In the genomic region with DNA sequence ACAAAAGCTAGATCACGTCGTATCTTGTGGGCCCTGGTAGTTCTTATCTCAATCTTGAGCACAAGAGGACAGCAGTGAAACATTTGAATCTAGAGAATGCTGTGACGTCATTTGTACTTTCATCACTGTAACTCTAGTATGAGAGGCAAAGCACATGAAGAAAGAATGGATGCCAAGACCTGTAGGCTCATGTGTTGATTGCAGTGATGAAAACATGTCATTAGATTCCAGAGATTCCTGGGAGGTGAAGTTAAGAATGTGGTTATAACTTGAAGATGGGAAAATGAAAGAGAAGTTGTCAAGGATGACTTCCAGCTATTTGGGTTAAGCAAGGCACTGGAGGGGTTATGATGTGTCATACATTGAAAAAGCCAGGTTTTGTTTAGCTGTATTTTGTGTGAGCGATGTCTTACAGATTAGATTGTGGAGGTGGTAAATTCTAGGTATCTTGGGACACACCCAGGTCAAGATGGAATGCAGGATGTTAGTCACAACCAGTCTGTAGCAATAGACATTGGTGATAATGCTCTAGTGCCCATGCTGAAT, we compare ENCODE assay signal across 27 mouse cellular contexts.
"Had no signal": no experiment of that assay in that cellular context is flagged by ENCODE, and none has a peak within 500 bp of the region (broad histone marks: within the 10 kb centered on the region; RNA-seq: fewer than 3 reads in every experiment).

No protein-coding gene starts in this region.

- H3K4me1 ChIP-seq: heart, embryonic 13.5 days; heart, embryonic 15.5 days; hindbrain, embryonic 13.5 days; hindbrain, embryonic 15.5 days; kidney, embryonic 15.5 days; limb, embryonic 13.5 days; limb, embryonic 15.5 days; liver, embryonic 12.5 days had no signal

- H3K9me3 ChIP-seq: heart, embryonic 13.5 days; heart, embryonic 15.5 days; hindbrain, embryonic 13.5 days; hindbrain, embryonic 15.5 days; kidney, embryonic 15.5 days; limb, embryonic 13.5 days; limb, embryonic 15.5 days; liver, embryonic 12.5 days had no signal

- H3K4me3 ChIP-seq: heart, adult 2 months; heart, embryonic 13.5 days; heart, embryonic 15.5 days; hindbrain, embryonic 13.5 days; hindbrain, embryonic 15.5 days; kidney, embryonic 15.5 days; limb, embryonic 13.5 days; limb, embryonic 15.5 days; liver, embryonic 12.5 days had no signal

- H3K9ac ChIP-seq: heart, embryonic 13.5 days; heart, embryonic 15.5 days; hindbrain, embryonic 13.5 days; hindbrain, embryonic 15.5 days; kidney, embryonic 15.5 days; limb, embryonic 13.5 days; limb, embryonic 15.5 days; liver, embryonic 12.5 days; liver, embryonic 14.5 days had no signal

- H3K36me3 ChIP-seq: heart, embryonic 13.5 days; heart, embryonic 15.5 days; hindbrain, embryonic 13.5 days; hindbrain, embryonic 15.5 days; kidney, embryonic 15.5 days; limb, embryonic 13.5 days; limb, embryonic 15.5 days; liver, embryonic 12.5 days had no signal

- H3K4me2 ChIP-seq: heart, embryonic 11.5 days; heart, embryonic 13.5 days; heart, embryonic 15.5 days; hindbrain, embryonic 13.5 days; hindbrain, embryonic 15.5 days; kidney, embryonic 15.5 days; limb, embryonic 13.5 days; limb, embryonic 15.5 days; liver, embryonic 12.5 days had no signal

- DNase-seq: gastrocnemius, postnatal 14 days; gastrocnemius, postnatal 36 days; heart, adult 11 months; heart, adult 2 months; heart, postnatal 14 days; heart, postnatal 36 days; kidney, adult 11 months; kidney, adult 2 months; kidney, adult 9 months; kidney, postnatal 14 days; kidney, postnatal 36 days; layer of hippocampus, adult 9-11 months; layer of hippocampus, postnatal 36 days; left cerebral cortex, postnatal 4 days had no signal

- ATAC-seq: hindbrain, postnatal 0 days; intestine, embryonic 16.5 days; liver, embryonic 12.5 days had no signal

- H3K27ac ChIP-seq: heart, adult 2 months; heart, embryonic 13.5 days; heart, embryonic 15.5 days; hindbrain, embryonic 13.5 days; hindbrain, embryonic 15.5 days; hindbrain, postnatal 0 days; kidney, embryonic 15.5 days; kidney, postnatal 0 days; limb, embryonic 13.5 days; limb, embryonic 15.5 days; liver, embryonic 12.5 days; liver, embryonic 14.5 days had no signal

- H3K27me3 ChIP-seq: heart, embryonic 13.5 days; heart, embryonic 15.5 days; hindbrain, embryonic 15.5 days; kidney, embryonic 15.5 days; limb, embryonic 13.5 days; limb, embryonic 15.5 days; liver, embryonic 12.5 days had no signal
